Mouse (Mus musculus): Measurements from ENCODE around the gene Tmem120a.

The Tmem120a gene

GRCm38 (mm10) chr5:135723165-135723751 is 21.0 kb downstream of the Tmem120a start:
- no peak for TF ChIP-seq CTCF (conservative IDR thresholded peaks at IDR 0.05; ENCODE audit: low read length)
- no peak for TF ChIP-seq NANOG (IDR thresholded peaks at IDR 0.05; ENCODE audit: borderline replicate concordance, low read length)
- TF ChIP-seq POU5F1 (IDR thresholded peaks at IDR 0.05; ENCODE audit: borderline replicate concordance, low read length) = no peak
- peaks cover 67% of the 10 kb centered on the region for H3K4me1 ChIP-seq (replicated peaks; ENCODE audit: low read depth, low read length)
- H3K4me3 ChIP-seq (replicated peaks; ENCODE audit: low read length) = no peak overlapping the region
- H3K27me3 ChIP-seq (ENCODE audit: insufficient read depth, low read length) = no peaks in the 10 kb centered on the region
- H3K36me3 ChIP-seq (ENCODE audit: insufficient read depth, low read length) = peaks cover 44% of the 10 kb centered on the region
- no peaks in the 10 kb centered on the region for H3K9me3 ChIP-seq (ENCODE audit: low read length)

- no peak for TF ChIP-seq CTCF (conservative IDR thresholded peaks at IDR 0.05; ENCODE audit: low read length)
- peaks cover 50% of the 10 kb centered on the region for H3K36me3 ChIP-seq (ENCODE audit: insufficient read depth, low read length)
- H3K27me3 ChIP-seq (ENCODE audit: insufficient read depth, low read length) = no peaks in the 10 kb centered on the region
- peaks cover 70% of the 10 kb centered on the region for H3K4me1 ChIP-seq (replicated peaks; ENCODE audit: low read depth, low read length)
- no peak overlapping the region for H3K4me3 ChIP-seq (replicated peaks; ENCODE audit: low read length)
- no peaks in the 10 kb centered on the region for H3K9me3 ChIP-seq (ENCODE audit: low read length)
Observed at GRCm38 (mm10) chr5:135722121-135722520, 22.1 kb downstream of the Tmem120a start.

DNA sequence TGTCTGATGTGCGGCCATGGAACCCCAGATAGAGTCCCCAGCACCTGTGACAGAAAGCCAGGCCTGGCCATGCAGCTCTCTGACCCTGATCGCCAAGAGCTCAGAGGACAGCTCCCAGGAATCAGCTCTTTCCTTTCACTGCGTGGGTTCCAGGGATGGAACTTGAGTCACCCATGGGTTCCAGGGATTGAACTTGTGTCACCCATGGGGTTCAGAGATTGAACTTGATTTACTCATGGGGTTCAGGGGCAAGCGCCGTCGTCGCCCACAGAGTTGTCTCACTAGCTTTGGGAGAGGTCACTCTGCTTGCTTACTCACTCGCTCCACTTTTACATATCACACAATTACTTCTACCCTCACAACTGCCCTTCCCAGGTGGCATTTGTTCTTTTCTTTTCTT is 23.2 kb downstream of the Tmem120a start:
- no peak for TF ChIP-seq CTCF (conservative IDR thresholded peaks at IDR 0.05; ENCODE audit: low read length)
- no peak for TF ChIP-seq POU5F1 (IDR thresholded peaks at IDR 0.05; ENCODE audit: borderline replicate concordance, low read length)
- TF ChIP-seq NANOG (IDR thresholded peaks at IDR 0.05; ENCODE audit: borderline replicate concordance, low read length) = no peak
- peaks cover 54% of the 10 kb centered on the region for H3K36me3 ChIP-seq (ENCODE audit: insufficient read depth, low read length)

DNA sequence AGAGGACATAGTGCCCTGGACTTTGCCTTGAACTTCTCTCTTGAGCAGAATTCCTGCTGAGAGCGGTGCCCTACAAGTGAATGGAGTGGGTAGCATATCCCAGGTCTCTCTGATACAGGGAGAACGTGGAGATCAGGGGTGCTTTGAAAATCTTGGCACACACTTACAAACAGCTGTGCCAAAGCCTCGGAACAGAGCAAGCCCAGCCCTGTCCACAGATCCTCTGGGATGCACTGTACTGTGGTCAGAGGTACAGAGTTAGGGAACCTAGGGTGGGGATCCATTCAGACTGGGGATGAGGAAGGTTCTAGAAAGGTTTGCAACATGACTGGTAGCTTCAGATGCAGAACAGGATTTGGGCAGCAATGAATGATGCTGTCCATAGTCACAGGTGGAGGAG is 24.1 kb downstream of the Tmem120a start:
- no peak for TF ChIP-seq NANOG (IDR thresholded peaks at IDR 0.05; ENCODE audit: borderline replicate concordance, low read length)
- no peak for TF ChIP-seq CTCF (conservative IDR thresholded peaks at IDR 0.05; ENCODE audit: low read length)
- TF ChIP-seq POU5F1 (IDR thresholded peaks at IDR 0.05; ENCODE audit: borderline replicate concordance, low read length) = no peak
- H3K4me1 ChIP-seq (replicated peaks; ENCODE audit: low read depth, low read length) = peaks cover 72% of the 10 kb centered on the region
- no peak overlapping the region for H3K4me3 ChIP-seq (replicated peaks; ENCODE audit: low read length)
- H3K9me3 ChIP-seq (ENCODE audit: low read length) = no peaks in the 10 kb centered on the region
- peaks cover 63% of the 10 kb centered on the region for H3K36me3 ChIP-seq (ENCODE audit: insufficient read depth, low read length)
- H3K27me3 ChIP-seq (ENCODE audit: insufficient read depth, low read length) = no peaks in the 10 kb centered on the region

More for the DNA sequence above, 23.2 kb downstream of the Tmem120a start:
- peaks cover 75% of the 10 kb centered on the region for H3K4me1 ChIP-seq (replicated peaks; ENCODE audit: low read depth, low read length)
- no peaks in the 10 kb centered on the region for H3K9me3 ChIP-seq (ENCODE audit: low read length)
- no peak overlapping the region for H3K4me3 ChIP-seq (replicated peaks; ENCODE audit: low read length)
- H3K27me3 ChIP-seq (ENCODE audit: insufficient read depth, low read length) = no peaks in the 10 kb centered on the region

GRCm38 (mm10) chr5:135719586-135720120 is 24.6 kb downstream of the Tmem120a start:
- no peak for TF ChIP-seq NANOG (IDR thresholded peaks at IDR 0.05; ENCODE audit: borderline replicate concordance, low read length)
- Histone ChIP-seq H3K4me1 (replicated peaks; ENCODE audit: low read depth, low read length) (peaks cover 68% of the 10 kb centered on the region), H3K4me3 (replicated peaks; ENCODE audit: low read length) (no peak overlapping the region), H3K27me3 (ENCODE audit: insufficient read depth, low read length) (no peaks in the 10 kb centered on the region), H3K36me3 (ENCODE audit: insufficient read depth, low read length) (peaks cover 68% of the 10 kb centered on the region), H3K9me3 (ENCODE audit: low read length) (no peaks in the 10 kb centered on the region)

- Histone ChIP-seq H3K4me3 (replicated peaks; ENCODE audit: low read length) (no peak overlapping the region), H3K4me1 (replicated peaks; ENCODE audit: low read depth, low read length) (peaks cover 59% of the 10 kb centered on the region), H3K36me3 (ENCODE audit: insufficient read depth, low read length) (peaks cover 67% of the 10 kb centered on the region), H3K27me3 (ENCODE audit: insufficient read depth, low read length) (no peaks in the 10 kb centered on the region), H3K9me3 (ENCODE audit: low read length) (no peaks in the 10 kb centered on the region)
- TF ChIP-seq POU5F1 (IDR thresholded peaks at IDR 0.05; ENCODE audit: borderline replicate concordance, low read length) (no peak), CTCF (conservative IDR thresholded peaks at IDR 0.05; ENCODE audit: low read length) (no peak), NANOG (IDR thresholded peaks at IDR 0.05; ENCODE audit: borderline replicate concordance, low read length) (no peak)
Observed at GRCm38 (mm10) chr5:135715624-135716023, 28.6 kb downstream of the Tmem120a start.

DNA sequence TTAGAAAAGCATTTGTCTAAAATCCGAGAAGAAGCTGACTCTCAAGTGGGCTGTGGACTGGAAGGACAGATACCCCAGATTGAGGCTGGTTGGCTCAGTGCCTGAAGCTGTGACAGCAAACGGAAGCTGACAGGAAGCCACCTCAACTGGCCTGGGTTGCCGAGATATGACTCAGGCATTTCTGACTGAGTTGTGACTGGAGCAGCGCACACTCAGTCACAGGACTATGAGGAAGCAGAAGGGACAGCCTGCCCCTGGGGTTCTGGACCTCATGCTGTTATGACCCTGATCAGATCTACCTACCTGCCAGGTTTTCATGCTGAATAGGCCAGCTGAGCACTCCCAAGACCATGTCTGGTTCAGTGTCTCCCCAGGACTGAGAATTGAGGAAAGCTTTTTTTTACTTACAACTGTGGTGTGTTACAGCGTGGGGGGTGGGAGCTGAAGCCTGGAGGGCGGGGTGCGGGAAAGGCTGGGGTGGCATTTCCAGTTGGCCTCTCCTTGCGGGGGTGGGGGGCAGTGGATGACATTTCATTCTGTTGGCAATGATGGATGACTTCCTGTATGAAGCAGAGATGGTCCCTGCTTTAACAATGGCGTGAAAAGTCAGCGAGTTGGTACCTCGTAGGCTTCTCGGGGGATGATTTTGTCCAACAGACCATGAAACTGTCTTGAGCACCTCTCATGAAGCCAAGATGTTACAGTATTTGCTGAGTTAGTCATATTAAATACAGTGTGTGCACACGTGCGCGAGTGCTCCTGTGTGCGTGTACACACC is 30.6 kb downstream of the Tmem120a start:
- H3K9me3 ChIP-seq (ENCODE audit: low read length) = no peaks in the 10 kb centered on the region
- H3K4me3 ChIP-seq (replicated peaks; ENCODE audit: low read length) = no peak overlapping the region
- H3K36me3 ChIP-seq (ENCODE audit: insufficient read depth, low read length) = peaks cover 62% of the 10 kb centered on the region
- peaks cover 43% of the 10 kb centered on the region for H3K4me1 ChIP-seq (replicated peaks; ENCODE audit: low read depth, low read length)
- TF ChIP-seq CTCF (conservative IDR thresholded peaks at IDR 0.05; ENCODE audit: low read length) = no peak
- no peak for TF ChIP-seq POU5F1 (IDR thresholded peaks at IDR 0.05; ENCODE audit: borderline replicate concordance, low read length)
- no peak for TF ChIP-seq NANOG (IDR thresholded peaks at IDR 0.05; ENCODE audit: borderline replicate concordance, low read length)
- no peaks in the 10 kb centered on the region for H3K27me3 ChIP-seq (ENCODE audit: insufficient read depth, low read length)

DNA sequence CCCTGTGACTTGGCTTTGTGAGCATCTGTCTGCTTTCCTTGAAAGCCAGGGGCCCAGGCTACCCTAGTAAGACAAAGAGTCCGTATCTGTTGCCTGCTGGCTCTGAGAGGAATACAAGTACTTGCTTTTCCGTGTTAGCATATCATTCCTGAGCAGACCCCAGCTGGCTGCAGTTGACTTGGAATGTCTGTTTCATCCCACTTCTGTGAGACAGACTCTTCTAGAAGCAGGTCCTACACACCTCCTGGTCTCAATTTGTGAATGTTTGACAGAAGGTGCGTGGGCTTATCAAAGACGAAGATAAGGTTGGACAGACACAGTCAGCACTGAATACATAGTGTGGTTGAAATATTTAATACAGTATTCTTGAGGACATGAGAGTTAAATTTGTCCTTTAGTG is 31.4 kb downstream of the Tmem120a start:
- Histone ChIP-seq H3K4me1 (replicated peaks; ENCODE audit: low read depth, low read length) (peaks cover 43% of the 10 kb centered on the region), H3K4me3 (replicated peaks; ENCODE audit: low read length) (no peak overlapping the region), H3K9me3 (ENCODE audit: low read length) (no peaks in the 10 kb centered on the region), H3K36me3 (ENCODE audit: insufficient read depth, low read length) (peaks cover 63% of the 10 kb centered on the region), H3K27me3 (ENCODE audit: insufficient read depth, low read length) (no peaks in the 10 kb centered on the region)
- TF ChIP-seq CTCF (conservative IDR thresholded peaks at IDR 0.05; ENCODE audit: low read length) = no peak
- TF ChIP-seq POU5F1 (IDR thresholded peaks at IDR 0.05; ENCODE audit: borderline replicate concordance, low read length) = no peak
- TF ChIP-seq NANOG (IDR thresholded peaks at IDR 0.05; ENCODE audit: borderline replicate concordance, low read length) = no peak

Data from E14TG2a.4 (cell line).